Mouse (Mus musculus) cerebellum, adult 9-10 months (tissue): ENCODE results near the gene Sirt7.
"Not testable (repeated sequence)": the region's sequence is repeated elsewhere in the genome, so short reads cannot be mapped to it uniquely, and the experiment has no call there.

Experiments used
- DNase-seq: peaks from one replicate; pipeline ENCODE4 v3.0.0; 2022

Sirt7 gene

GRCm38 (mm10) chr11:120616617-120617294 lies 8.3 kb downstream of the Sirt7 start:
- DNase-seq: peak; percentile 57

- peak; percentile 46 for DNase-seq
Measured at GRCm38 (mm10) chr11:120615606-120616203, 9.3 kb downstream of the Sirt7 start.

GRCm38 (mm10) chr11:120615167-120615566 lies 9.9 kb downstream of the Sirt7 start:
- DNase-seq: peak; percentile 52

GRCm38 (mm10) chr11:120613976-120614375 lies 11.1 kb downstream of the Sirt7 start:
- peak; percentile 61 for DNase-seq

- DNase-seq: no peak
Measured at GRCm38 (mm10) chr11:120613481-120613972, 11.5 kb downstream of the Sirt7 start.

- peak; percentile 95 for DNase-seq
Measured at GRCm38 (mm10) chr11:120612763-120613162, 12.3 kb downstream of the Sirt7 start.

GRCm38 (mm10) chr11:120610477-120611046 lies 14.5 kb downstream of the Sirt7 start:
- DNase-seq: peak; percentile 36

- DNase-seq: peak; percentile 34
Measured at GRCm38 (mm10) chr11:120609250-120609649, 15.8 kb downstream of the Sirt7 start.

GRCm38 (mm10) chr11:120608241-120609034 lies 16.6 kb downstream of the Sirt7 start, which contains the start of gene Npb:
Gene Npb, plus strand, starts transcription at chr11:120608477.
- no peak for DNase-seq

GRCm38 (mm10) chr11:120606764-120607163 lies 18.3 kb downstream of the Sirt7 start:
- no peak for DNase-seq

- DNase-seq: no peak
Measured at GRCm38 (mm10) chr11:120605667-120606066, 19.4 kb downstream of the Sirt7 start.

- DNase-seq: no peak
Measured at GRCm38 (mm10) chr11:120603545-120603944, 21.5 kb downstream of the Sirt7 start.

GRCm38 (mm10) chr11:120600716-120601115 lies 24.3 kb downstream of the Sirt7 start:
- DNase-seq: no peak

GRCm38 (mm10) chr11:120598990-120599549 lies 26.0 kb downstream of the Sirt7 start:
- peak; percentile 48 for DNase-seq

- DNase-seq: peak; percentile 89
Measured at GRCm38 (mm10) chr11:120598283-120598989, 26.6 kb downstream of the Sirt7 start, which contains the start of the genes Alyref and Anapc11. Gene Alyref, minus strand, starts transcription at chr11:120598365. Gene Anapc11, plus strand, starts transcription at chr11:120598421.

GRCm38 (mm10) chr11:120597240-120598235 lies 27.5 kb downstream of the Sirt7 start:
- DNase-seq: no peak

GRCm38 (mm10) chr11:120588531-120588930 lies 36.5 kb downstream of the Sirt7 start:
- no peak for DNase-seq

- DNase-seq: no peak
Measured at GRCm38 (mm10) chr11:120583937-120584336, 41.1 kb downstream of the Sirt7 start.

GRCm38 (mm10) chr11:120582982-120583293 lies 42.1 kb downstream of the Sirt7 start:
- DNase-seq: not testable (repeated sequence)

GRCm38 (mm10) chr11:120582268-120582981 lies 42.6 kb downstream of the Sirt7 start:
- peak; percentile 71 for DNase-seq
